12 mouse cellular contexts compared by ENCODE assay signal in the genomic region with DNA sequence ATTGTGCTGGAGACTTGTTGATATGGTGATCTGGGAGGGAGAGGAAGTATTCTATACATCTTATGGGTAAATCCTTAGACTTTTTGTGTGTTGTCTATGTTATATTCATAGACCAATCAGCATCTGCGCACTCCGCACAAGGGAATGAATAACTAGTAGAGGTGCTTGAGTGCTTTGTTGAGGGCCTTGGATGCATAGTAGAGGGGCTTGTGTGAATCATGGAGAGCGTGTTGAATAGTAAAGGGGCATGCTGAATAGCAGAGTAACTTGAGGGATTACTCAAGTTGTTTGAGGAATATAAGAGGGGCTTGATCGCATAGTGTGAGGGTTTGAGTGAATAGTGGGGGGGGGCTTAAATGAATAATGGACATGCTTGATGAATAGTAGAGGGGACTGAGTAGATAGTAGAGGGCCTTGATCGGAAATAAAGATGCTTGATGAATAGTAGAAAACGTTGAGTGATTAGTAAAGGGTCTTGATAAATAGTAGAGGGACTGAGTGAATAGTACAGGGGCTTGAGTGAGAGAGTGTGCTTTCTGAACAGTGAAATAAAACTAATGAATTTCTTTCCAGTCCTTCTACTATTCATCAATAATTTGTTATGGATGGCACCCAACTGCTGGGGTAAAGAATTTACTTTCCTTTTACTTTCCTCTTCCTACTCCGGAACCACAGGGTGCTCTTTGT.
"Had no signal": no experiment of that assay in that cellular context is flagged by ENCODE, and none has a peak within 500 bp of the region (broad histone marks: within the 10 kb centered on the region; RNA-seq: fewer than 3 reads in every experiment).

No protein-coding gene starts in this region.

- H3K36me3 ChIP-seq: kidney, embryonic 15.5 days; limb, embryonic 10.5 days; liver, embryonic 15.5 days had no signal

- H3K9ac ChIP-seq: kidney, embryonic 15.5 days; liver, embryonic 15.5 days had no signal

- ATAC-seq: lung, postnatal 0 days had no signal

- H3K27ac ChIP-seq: kidney, embryonic 15.5 days; left cerebral cortex, adult 2 months; limb, embryonic 10.5 days; liver, embryonic 15.5 days; stomach, postnatal 0 days had no signal

- H3K4me1 ChIP-seq: kidney, embryonic 15.5 days; limb, embryonic 10.5 days; liver, embryonic 15.5 days had no signal

- H3K4me2 ChIP-seq: kidney, embryonic 15.5 days; liver, embryonic 11.5 days; liver, embryonic 15.5 days had no signal

- DNase-seq: kidney, adult 2 months; kidney, postnatal 14 days; lung, adult 2 months; lung, postnatal 36 days; thymus, postnatal 4 days had no signal

- H3K4me3 ChIP-seq: kidney, embryonic 15.5 days; left cerebral cortex, adult 2 months; limb, embryonic 10.5 days; liver, embryonic 15.5 days had no signal

- H3K9me3 ChIP-seq: kidney, embryonic 15.5 days; limb, embryonic 10.5 days; liver, embryonic 15.5 days had no signal

- H3K27me3 ChIP-seq: kidney, embryonic 15.5 days; liver, embryonic 15.5 days had no signal
